Mouse (Mus musculus) CH12.LX (cell line): ENCODE data around the gene Arl4c. TPM values are rescaled to one million over a fixed set of nuclear protein-coding genes. Genes with fewer than 3 reads are reported as not detected.

Source experiments
- DNase-seq: peaks from one replicate; pipeline ENCODE4 v3.0.0-alpha.2; 2013; ENCODE audit errors: extremely low read depth
- H3K27ac ChIP-seq: 2 replicates; pipeline ENCODE4 v1.5.1; 2012; ENCODE audit warnings: low read depth, mild to moderate bottlenecking, control low read depth, moderate library complexity; ENCODE audit not compliant: insufficient read depth
- H3K27me3 ChIP-seq: replicated peaks from 2 replicates; pipeline ENCODE3; 2012; ENCODE audit warnings: inconsistent platforms
- H3K36me3 ChIP-seq, 2 experiments: replicated peaks in 1 of 2; 2 replicates each; pipeline versions ENCODE3 to v1.6.1; 2012; ENCODE audit warnings: inconsistent platforms in 1 of 2, low read length in 1 of 2, mild to moderate bottlenecking in 1 of 2, mixed read lengths in 1 of 2, moderate library complexity in 1 of 2; ENCODE audit not compliant: control insufficient read depth in 1 of 2, insufficient read depth in 1 of 2
- H3K4me1 ChIP-seq, 2 experiments: 2 replicates each; pipeline ENCODE4 v1.6.1; 2012; ENCODE audit warnings: inconsistent platforms in 1 of 2, moderate library complexity in 1 of 2; ENCODE audit not compliant: insufficient read depth in 2 of 2, control insufficient read depth in 1 of 2
- H3K4me2 ChIP-seq: 2 replicates; pipeline ENCODE4 v1.6.1; 2012; ENCODE audit warnings: low read depth, mild to moderate bottlenecking, control low read depth; ENCODE audit not compliant: poor library complexity, insufficient read depth, severe bottlenecking
- H3K4me3 ChIP-seq, 3 experiments: fragments of 150-350 bp in 1 of 3; sonication (generic) in 1 of 3; replicated peaks in 1 of 3; 2 replicates each; pipeline versions ENCODE3 to v1.5.1; 2011 to 2012; ENCODE audit warnings: low read depth in 2 of 3, low read length in 2 of 3, mild to moderate bottlenecking in 2 of 3, moderate library complexity in 2 of 3, control low read depth in 1 of 3, improper control_type of control experiment in 1 of 3, inconsistent platforms in 1 of 3, mixed read lengths in 1 of 3; ENCODE audit not compliant: poor library complexity in 1 of 3
- H3K79me2 ChIP-seq: replicated peaks from 2 replicates; pipeline ENCODE4 v1.6.1; 2012; ENCODE audit warnings: mild to moderate bottlenecking, moderate library complexity; ENCODE audit not compliant: control insufficient read depth, poor library complexity, insufficient read depth, severe bottlenecking; ENCODE audit errors: extremely low read depth
- H3K9ac ChIP-seq: 2 replicates; pipeline ENCODE4 v1.6.1; 2012; ENCODE audit warnings: low read depth, mild to moderate bottlenecking, control low read depth, moderate library complexity; ENCODE audit not compliant: insufficient read depth
- H3K9me3 ChIP-seq: replicated peaks from 2 replicates; pipeline ENCODE3; 2012; ENCODE audit warnings: low read length, inconsistent platforms, mixed read lengths
- BHLHE40 ChIP-seq: IDR thresholded peaks from 2 replicates; pipeline ENCODE4 v1.6.1; 2011; ENCODE audit warnings: mild to moderate bottlenecking, low read depth, low read length, improper control_type of control experiment
- CHD1 ChIP-seq: IDR thresholded peaks from 2 replicates; pipeline ENCODE4 v1.6.1; 2012; ENCODE audit warnings: low read depth, low read length, improper control_type of control experiment, inconsistent platforms
- E2F4 ChIP-seq: IDR thresholded peaks from 2 replicates; pipeline ENCODE4 v1.6.1; 2011; ENCODE audit warnings: low read depth, low read length, improper control_type of control experiment; ENCODE audit not compliant: insufficient replicate concordance
- ELF1 ChIP-seq: IDR thresholded peaks from 2 replicates; pipeline ENCODE4 v1.6.1; 2014; ENCODE audit warnings: low read depth, mild to moderate bottlenecking, inconsistent platforms, low read length, improper control_type of control experiment
- ETS1 ChIP-seq: conservative IDR thresholded peaks from 2 replicates; pipeline ENCODE4 v1.6.1; 2012; ENCODE audit warnings: low read depth, mild to moderate bottlenecking, inconsistent platforms, low read length, improper control_type of control experiment, moderate library complexity
- HCFC1 ChIP-seq: IDR thresholded peaks from 2 replicates; pipeline ENCODE4 v1.6.1; 2012; ENCODE audit warnings: low read depth, mild to moderate bottlenecking, inconsistent platforms, low read length, improper control_type of control experiment
- IRF4 ChIP-seq: IDR thresholded peaks from 2 replicates; pipeline ENCODE4 v1.6.1; 2014; ENCODE audit warnings: low read depth, mild to moderate bottlenecking, inconsistent platforms, low read length, improper control_type of control experiment
- JUND ChIP-seq: conservative IDR thresholded peaks from 2 replicates; pipeline ENCODE4 v1.6.1; 2011; ENCODE audit warnings: low read depth, low read length, improper control_type of control experiment
- MAZ ChIP-seq: IDR thresholded peaks from 2 replicates; pipeline ENCODE4 v1.6.1; 2012; ENCODE audit warnings: low read depth, mild to moderate bottlenecking, inconsistent platforms, low read length, improper control_type of control experiment, moderate library complexity
- MEF2A ChIP-seq: IDR thresholded peaks from 2 replicates; pipeline ENCODE4 v1.6.1; 2014; ENCODE audit warnings: low read depth, mild to moderate bottlenecking, inconsistent platforms, low read length, improper control_type of control experiment, borderline replicate concordance
- MXI1 ChIP-seq: IDR thresholded peaks from 2 replicates; pipeline ENCODE4 v1.6.1; 2011; ENCODE audit warnings: mild to moderate bottlenecking, low read depth, low read length, improper control_type of control experiment
- NELFE ChIP-seq: IDR thresholded peaks from 2 replicates; pipeline ENCODE4 v1.6.1; 2011; ENCODE audit warnings: low read depth, low read length, improper control_type of control experiment
- NRF1 ChIP-seq: IDR thresholded peaks from 2 replicates; pipeline ENCODE4 v1.6.1; 2014; ENCODE audit warnings: low read depth, mild to moderate bottlenecking, inconsistent platforms, low read length, improper control_type of control experiment, moderate library complexity
- POLR2A ChIP-seq: IDR thresholded peaks from 2 replicates; pipeline ENCODE4 v1.6.1; 2011; ENCODE audit warnings: low read depth, mild to moderate bottlenecking, improper control_type of control experiment, low read length
- POLR2AphosphoS2 ChIP-seq: IDR thresholded peaks from 2 replicates; pipeline ENCODE4 v1.6.1; 2011; ENCODE audit warnings: low read depth, low read length, improper control_type of control experiment
- RCOR1 ChIP-seq: conservative IDR thresholded peaks from 2 replicates; pipeline ENCODE4 v1.6.1; 2012; ENCODE audit warnings: low read depth, mild to moderate bottlenecking, inconsistent platforms, low read length, improper control_type of control experiment
- USF1 ChIP-seq: IDR thresholded peaks from 2 replicates; pipeline ENCODE4 v1.6.1; 2014; ENCODE audit warnings: low read depth, mild to moderate bottlenecking, inconsistent platforms, low read length, improper control_type of control experiment
- USF2 ChIP-seq: conservative IDR thresholded peaks from 2 replicates; pipeline ENCODE4 v1.6.1; 2011; ENCODE audit warnings: low read depth, low read length, improper control_type of control experiment
- ZC3H11A ChIP-seq: IDR thresholded peaks from 2 replicates; pipeline ENCODE4 v1.6.1; 2012; ENCODE audit warnings: low read depth, mild to moderate bottlenecking, inconsistent platforms, low read length, improper control_type of control experiment
- ZNF384 ChIP-seq: IDR thresholded peaks from 2 replicates; pipeline ENCODE4 v1.6.1; 2012; ENCODE audit warnings: low read depth, low read length, improper control_type of control experiment, inconsistent platforms
- dilution Hi-C: fragments of 300-500 bp; cut with MboI; formaldehyde crosslinking; loops from 2 replicates; pipeline ENCODE4 v1.14.3; 2020; ENCODE audit warnings: low sequenced_read_pairs; ENCODE audit not compliant: extremely low pct_unique_long_range_greater_than_20kb, extremely low pct_ligation_motif_present
- in situ Hi-C: fragments of 300-500 bp; cut with MboI; formaldehyde crosslinking; loops from 3 replicates; pipeline ENCODE4 v1.14.3; 2019; ENCODE audit warnings: low sequenced_read_pairs, low pct_ligation_motif_present, low pct_unique_long_range_greater_than_20kb, mixed read lengths
- polyA plus RNA-seq: library from polyadenylated mRNA; unstranded; fragments of >175 nt; gene quantifications from 2 replicates; pipeline ENCODE4 v1.2.1, GENCODE M21; 2012; ENCODE audit warnings: low read depth; ENCODE audit not compliant: insufficient read length
- total RNA-seq, 2 experiments: library from RNA; depleted of rRNA; stranded (reverse); fragments of 300-350 nt in 1 of 2; fragments of >200 nt in 1 of 2; gene quantifications; 2 replicates each; pipeline ENCODE4 v1.2.3; 2012 to 2014

Arl4c gene
- total and polyA plus RNA-seq, 3 experiments: 25.8 to 33.9 (median 31.6) TPM

- H3K79me2 ChIP-seq: peaks cover 42% of the 10 kb centered on the region
- H3K27me3 ChIP-seq: no peaks in the 10 kb centered on the region
- dilution Hi-C loops: no loop called here
- peaks cover 0 to 29% of the 10 kb centered on the region in 2 experiments; a peak in 2 of 4 replicates for H3K4me1 ChIP-seq
- TF ChIP-seq POLR2A: no peak
- no peak for TF ChIP-seq RCOR1
- no peak for TF ChIP-seq POLR2AphosphoS2
- no peak for TF ChIP-seq ETS1
- no peak for TF ChIP-seq MAZ
- no peak for TF ChIP-seq ELF1
- no peak for TF ChIP-seq MEF2A
- no peak for TF ChIP-seq HCFC1
- no peak for TF ChIP-seq CHD1
- no peak for TF ChIP-seq JUND
- no peak for TF ChIP-seq IRF4
- TF ChIP-seq NRF1: no peak
- TF ChIP-seq E2F4: no peak
- TF ChIP-seq BHLHE40: no peak
- TF ChIP-seq ZC3H11A: no peak
- no peak; the same call in 1 of the 2 replicates for TF ChIP-seq MXI1
- no peak for TF ChIP-seq NELFE
- TF ChIP-seq USF2: no peak
- no peak for TF ChIP-seq USF1
- no peak for TF ChIP-seq ZNF384
- TF ChIP-seq, all 38 proteins: peak for 0
- peaks cover 4 to 10% of the 10 kb centered on the region in 2 experiments for H3K36me3 ChIP-seq
- DNase-seq: no peak
- H3K9ac ChIP-seq: peak overlapping the region; percentile 84
- H3K9me3 ChIP-seq: peaks cover 41% of the 10 kb centered on the region
- peak overlapping the region; percentile 55 for H3K27ac ChIP-seq
- in situ Hi-C loops: no loop called here
- H3K4me2 ChIP-seq: peak overlapping the region; percentile 21; the same call in 1 of the 2 replicates
- peak overlapping the region; percentile 72 to 88 (median 85) for H3K4me3 ChIP-seq
Measured at GRCm38 (mm10) chr1:88698926-88699325, 3.1 kb downstream of the Arl4c start.

DNA sequence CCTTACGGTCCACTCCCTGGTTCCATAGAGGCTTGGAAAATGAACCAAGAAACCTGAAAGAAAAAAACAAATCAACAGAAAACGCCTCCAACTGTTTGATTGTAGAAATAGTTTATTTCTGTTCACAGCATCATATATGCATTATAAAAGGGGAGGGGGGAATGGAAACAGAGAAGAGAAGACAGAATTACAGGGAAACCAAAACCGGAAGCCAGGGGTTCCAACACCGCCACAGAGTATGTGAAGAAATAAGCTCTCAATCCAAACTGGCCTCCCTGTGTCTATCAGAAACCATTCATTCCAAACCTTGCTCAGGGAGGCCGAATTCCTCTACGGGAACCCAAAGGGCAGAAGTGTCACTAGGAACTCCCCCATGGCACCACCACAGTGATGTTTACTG, 3.9 kb downstream of the Arl4c start:
- Histone ChIP-seq H3K4me2 (peak overlapping the region; percentile 62), H3K9me3 (peaks cover 45% of the 10 kb centered on the region), H3K27ac (peak overlapping the region; percentile 64)

More for the DNA sequence above, 3.9 kb downstream of the Arl4c start:
- peak overlapping the region; percentile 72 to 88 (median 85) for H3K4me3 ChIP-seq
- H3K79me2 ChIP-seq: peaks cover 42% of the 10 kb centered on the region
- H3K9ac ChIP-seq: peak overlapping the region; percentile 84
- peaks cover 4 to 10% of the 10 kb centered on the region in 2 experiments for H3K36me3 ChIP-seq
- dilution Hi-C loops: no loop called here
- H3K27me3 ChIP-seq: no peaks in the 10 kb centered on the region
- peaks cover 0 to 26% of the 10 kb centered on the region in 2 experiments; a peak in 2 of 4 replicates for H3K4me1 ChIP-seq
- DNase-seq: no peak
- TF ChIP-seq ELF1 (0 out of 2 replicates have a peak, but pooled peaks have one; percentile 12), USF1 (no peak)
- in situ Hi-C loops: no loop called here
